Mouse (Mus musculus) urinary bladder, adult 2 months (tissue): ENCODE data around the gene Strada. TPM values are rescaled to one million over a fixed set of nuclear protein-coding genes. Genes with fewer than 3 reads are reported as not detected.
"Not testable (repeated sequence)": the region's sequence is repeated elsewhere in the genome, so short reads cannot be mapped to it uniquely, and the experiment has no call there.

Source experiments
- DNase-seq: peaks from one replicate; pipeline ENCODE4 v3.0.0; 2022; ENCODE audit warnings: low spot score
- polyA plus RNA-seq: library from polyadenylated mRNA; depleted of rRNA; stranded (reverse); fragments of >200 nt; gene quantifications from 2 replicates; pipeline ENCODE4 v1.2.3, GENCODE M21; 2012; rRNA removed

Strada gene
- polyA plus RNA-seq, 1 experiment, result 29.6 TPM

DNA sequence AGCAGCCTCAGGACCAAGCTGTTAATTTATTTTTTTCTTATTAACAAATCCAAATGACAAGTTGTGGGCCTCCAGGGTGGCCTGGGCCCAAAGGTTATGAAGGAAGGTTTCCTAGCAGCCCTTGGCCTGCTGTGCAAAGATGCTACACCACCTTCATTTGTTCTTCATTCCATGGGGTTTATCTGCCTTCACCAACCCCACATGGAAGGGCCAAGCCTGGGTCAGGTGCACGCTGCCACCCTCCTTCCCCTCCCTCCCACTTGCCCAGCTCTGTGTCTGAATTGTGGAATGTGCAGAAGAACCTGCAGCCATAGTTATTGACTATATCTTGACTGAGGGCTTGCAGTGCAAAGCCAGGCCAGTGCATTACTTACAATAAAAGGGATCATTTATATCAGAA lies 45.7 kb downstream of the Strada start:
- no peak for DNase-seq

DNA sequence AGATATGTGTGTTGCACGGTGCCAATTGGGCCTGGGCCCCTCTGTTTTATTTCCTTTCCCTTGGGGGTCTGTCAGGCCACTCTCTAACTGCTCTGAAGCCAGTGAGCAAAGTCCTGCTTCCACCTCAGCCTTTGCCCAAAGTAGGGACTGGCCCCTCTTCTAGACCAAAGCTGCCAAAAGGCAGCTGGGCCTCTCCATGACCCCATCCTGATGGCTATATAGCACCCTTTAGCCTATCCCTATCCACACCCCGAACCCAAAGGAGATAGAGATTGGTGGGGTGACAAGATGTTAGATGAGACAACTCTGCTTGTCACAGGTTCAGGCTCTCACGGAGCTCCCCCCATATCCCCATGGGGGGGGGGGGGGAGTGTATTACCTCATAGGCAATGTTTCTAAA lies 46.2 kb downstream of the Strada start:
- no peak for DNase-seq

DNA sequence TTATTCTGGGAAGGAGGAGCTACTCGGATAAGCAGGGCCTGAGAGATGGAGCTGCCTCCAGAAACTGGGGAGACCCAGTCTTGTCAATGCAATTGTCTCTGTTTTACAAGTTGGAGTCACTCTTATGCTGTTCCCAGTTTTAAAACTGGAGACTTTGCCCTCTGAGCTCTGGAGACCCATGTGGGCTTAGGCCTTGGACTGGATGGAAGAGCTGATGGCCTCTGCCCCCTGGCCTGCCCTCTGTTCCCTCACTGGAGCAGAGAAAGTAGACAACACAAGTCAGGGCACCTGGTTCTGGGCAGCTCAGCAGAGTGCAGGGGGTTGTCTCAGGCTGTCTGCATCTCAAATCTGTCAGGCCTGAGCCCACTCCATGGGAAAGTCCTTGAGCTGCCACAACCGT lies 47.2 kb downstream of the Strada start:
- DNase-seq, result no peak

DNA sequence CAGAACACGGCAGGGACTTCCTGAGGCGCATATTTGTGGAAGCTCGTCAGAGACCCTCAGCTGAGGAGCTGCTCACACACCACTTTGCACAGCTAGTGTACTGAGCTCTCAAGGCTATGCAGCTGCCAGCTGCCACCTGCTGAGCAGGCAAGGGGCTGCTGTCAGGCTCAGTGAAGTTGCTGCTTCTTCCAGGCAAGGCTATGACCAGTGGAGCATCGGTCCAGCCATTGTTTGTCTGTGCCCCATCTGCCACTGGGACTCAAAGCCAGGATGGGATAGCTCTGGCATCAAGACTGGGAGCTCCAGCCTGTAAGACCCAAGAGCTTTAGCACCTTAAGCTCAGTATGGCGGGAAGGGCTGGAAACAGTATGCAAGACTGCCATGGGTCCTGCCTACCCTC lies 47.9 kb downstream of the Strada start:
- DNase-seq, result no peak

DNA sequence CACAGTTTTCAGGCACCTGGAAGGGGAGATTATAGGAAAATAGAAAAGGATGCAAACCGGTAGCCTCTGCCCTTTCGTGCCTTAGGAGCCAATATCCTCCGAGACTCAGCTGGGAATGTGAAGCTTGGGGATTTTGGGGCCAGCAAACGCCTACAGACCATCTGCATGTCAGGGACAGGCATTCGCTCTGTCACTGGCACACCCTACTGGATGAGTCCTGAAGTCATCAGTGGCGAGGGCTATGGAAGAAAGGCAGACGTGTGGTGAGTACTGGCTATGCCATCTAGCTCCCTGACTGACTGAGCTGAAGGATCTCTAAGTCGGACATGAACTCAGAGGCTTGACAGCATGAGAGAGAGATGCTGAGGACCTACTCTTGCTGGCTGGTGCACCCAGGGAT lies 49.8 kb downstream of the Strada start:
- no peak for DNase-seq

DNA sequence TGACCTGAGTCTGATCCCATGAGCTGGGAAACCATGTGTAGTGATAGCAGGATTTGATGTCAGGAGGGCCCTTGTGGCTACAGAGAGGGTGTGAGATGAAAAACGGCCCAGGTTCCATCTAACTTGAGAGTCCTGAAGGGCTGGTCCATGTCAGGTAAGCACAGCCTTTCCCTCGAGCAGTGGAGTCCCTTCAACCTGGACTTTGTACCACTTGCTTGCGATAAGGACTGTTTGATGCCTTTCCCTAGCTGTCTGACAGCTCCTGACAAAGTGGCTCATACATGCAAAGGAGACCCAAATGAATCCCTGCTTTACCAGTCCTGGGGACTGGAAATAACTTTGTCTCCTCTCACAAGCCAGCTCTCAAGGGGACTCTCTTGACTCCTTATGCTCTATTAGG lies 50.7 kb downstream of the Strada start:
- no peak for DNase-seq

DNA sequence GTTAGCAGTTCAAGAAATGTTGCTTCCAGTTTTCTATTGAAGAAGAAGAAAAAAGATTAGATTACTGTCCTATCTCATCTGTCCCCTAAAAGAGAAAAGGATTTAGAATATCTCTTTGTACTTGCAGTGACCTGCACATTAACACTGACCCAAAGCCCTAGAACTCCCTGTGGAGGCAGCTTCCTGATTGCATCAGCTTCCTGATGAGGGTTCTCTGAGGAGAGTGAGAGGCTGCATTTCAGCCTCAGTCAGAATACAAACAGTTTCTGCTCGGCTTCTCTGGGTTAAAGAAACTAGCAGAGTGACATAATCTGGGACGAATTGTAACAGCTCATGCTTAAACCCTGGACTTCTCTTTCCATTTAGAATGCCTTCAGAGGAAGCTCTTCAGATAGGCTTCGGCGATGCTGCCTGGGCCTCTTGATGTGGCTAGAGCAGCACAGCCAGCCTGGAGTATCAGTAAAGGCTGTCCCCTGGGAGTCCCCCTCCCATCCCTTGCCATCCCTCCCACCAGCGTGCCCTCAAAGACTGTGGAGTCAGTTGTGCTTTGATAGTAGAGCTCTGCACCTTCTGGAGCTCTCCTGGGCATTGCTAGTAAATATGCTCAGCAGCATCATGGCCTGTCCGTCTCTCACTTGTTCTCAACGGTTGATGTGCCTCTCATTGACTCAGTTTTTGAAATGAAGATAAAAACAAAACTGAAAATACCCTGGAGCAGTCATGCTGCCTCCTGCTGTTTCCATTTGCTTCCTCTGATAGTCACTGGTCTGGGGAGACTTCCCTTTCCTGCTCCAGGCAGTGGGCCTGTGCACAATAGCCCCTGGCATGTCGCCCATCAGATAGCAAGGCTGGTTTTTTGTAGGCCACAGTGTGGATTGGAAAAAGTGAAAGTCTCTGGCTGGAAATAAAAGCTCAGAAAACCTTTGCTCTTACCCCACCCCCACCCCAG lies 67.1 kb downstream of the Strada start:
- peak; percentile 39 for DNase-seq

DNA sequence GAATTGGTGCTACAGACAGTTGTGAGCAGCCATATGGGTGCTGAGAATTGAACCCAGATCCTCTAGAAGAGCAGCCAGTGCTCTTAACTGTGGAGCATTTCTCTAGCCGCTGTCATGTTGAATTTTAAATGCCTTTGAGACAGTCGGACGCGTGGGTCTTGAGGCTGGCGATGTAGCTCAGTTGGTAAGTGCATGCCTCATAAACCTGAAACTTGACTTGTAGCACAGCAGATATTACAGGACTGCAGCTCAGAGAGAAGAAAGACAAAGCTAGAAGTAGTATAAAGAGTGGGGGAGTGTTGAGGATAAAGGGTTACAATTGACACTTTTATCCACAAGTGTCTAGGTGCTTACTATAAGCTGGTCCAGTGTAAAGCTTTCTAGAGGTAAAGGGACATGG lies 69.5 kb downstream of the Strada start:
- DNase-seq, result no peak

DNA sequence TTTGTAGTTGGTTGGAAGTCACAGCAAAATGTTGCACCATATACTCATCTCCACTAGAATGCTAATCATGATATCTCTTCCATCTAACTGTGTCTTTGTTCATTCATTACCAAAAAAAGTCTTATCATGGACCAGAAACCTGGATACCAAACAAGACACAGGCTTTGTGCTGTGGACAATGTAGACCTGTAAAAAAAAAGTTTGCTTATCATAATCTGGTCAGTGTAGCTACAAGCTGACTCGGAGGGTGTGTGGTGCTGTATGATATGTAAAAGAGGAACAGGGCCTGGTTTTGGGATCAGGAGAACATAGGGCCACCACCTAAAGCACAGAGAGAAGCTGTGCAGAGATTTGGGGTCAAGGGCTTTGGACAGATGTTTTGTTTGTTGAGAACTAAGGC lies 72.5 kb downstream of the Strada start:
- DNase-seq, result no peak

DNA sequence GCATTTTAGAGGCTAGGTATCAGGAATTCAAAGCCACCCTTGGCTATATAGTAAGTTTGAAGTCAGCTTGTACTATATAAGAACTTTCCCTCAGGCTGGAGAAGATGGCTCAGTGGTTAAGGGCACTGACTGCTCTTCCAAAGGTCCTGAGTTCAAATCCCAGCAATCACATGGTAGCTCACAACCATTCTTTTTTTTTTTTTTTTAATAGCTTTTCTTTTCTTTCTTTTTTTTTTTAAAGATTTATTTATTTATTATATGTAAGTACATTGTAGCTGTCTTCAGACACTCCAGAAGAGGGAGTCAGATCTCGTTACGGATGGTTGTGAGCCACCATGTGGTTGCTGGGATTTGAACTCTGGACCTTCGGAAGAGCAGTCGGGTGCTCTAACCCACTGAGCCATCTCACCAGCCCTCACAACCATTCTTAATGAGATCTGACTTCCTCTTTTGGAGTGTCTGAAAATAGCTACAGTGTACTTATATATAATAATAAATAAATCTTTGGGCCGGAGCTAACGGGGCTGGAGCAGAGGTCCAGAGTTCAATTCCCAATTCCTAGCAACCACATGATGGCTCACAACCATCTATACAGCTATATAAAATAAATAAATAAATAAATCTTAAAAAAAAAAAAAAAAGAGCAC lies 75.1 kb downstream of the Strada start:
- not testable (repeated sequence) for DNase-seq

DNA sequence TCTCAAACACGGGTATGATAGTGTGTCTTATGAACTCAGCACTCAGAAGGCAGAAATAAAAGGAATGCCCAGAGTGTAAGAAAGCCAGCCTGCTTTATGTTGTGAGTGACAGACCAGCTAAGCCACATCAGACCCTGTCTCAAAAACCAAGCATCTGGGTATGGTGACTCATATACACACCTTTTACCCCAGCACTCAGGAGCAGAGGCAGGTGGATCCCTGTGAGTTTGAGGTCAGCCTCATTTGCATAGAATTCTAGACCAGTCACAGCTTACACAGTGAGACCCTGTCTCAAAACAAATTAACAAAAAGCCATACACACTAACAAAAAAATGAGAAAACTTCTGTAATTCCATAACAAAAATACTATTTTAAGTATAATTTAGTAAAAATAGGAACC lies 76.1 kb downstream of the Strada start:
- no peak for DNase-seq

DNA sequence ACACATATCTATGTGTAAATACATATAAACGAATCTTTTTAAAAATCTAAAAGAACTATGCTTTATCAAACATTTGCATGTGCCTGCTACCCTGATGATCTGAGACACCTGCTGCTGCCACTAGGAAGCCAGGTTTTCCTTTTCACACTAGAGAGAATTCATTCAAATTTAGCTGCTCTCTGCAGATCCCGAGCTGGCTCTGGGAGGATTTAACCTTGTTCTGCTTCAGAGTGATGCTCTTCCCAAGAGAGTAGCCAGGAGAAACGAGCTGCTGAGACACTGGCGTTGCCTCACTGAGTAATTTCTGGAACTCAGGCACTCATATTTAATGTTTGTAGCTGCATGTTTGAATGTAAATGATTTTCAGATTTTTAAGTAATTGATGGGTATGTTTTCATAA lies 77.2 kb downstream of the Strada start:
- no peak for DNase-seq

DNA sequence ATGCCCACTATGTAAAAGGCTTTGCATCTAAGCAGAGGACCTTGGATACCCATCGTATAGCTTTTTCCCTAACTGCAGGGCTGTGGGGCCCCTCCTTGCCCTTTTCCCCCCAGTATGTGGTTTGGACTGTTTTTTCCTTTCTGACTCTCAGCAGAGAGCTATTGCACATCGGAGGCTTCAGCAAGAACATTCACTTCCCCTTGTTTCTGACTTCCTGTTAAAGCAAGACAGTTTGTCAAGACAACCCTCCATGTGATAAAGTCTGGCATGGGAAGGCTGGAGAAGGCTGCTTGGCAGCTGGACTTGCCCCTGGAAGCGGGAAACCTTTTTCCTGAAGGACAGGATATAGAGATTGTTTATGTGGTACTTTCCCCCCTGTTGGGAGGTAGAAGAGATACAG lies 79.2 kb downstream of the Strada start:
- no peak for DNase-seq

DNA sequence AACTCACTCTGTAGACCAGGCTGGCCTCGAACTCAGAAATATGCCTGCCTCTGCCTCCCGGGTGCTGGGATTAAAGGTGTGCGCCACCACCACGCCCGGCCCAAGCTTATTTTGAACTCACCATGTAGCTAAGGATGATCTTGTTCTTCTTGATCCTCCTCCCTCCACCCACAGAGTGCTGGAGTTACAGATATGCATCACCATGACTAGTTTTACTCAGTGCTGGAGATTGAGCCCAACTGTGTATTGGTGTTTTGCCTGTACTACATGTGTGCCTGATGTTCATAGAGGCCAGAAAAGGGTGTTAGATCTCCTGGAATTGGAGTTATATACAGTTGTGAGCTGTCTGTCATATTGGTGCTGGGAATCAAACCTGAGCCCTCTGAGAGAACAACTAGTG lies 79.7 kb downstream of the Strada start:
- no peak for DNase-seq

Other genes with a start within 250 kb of the Strada start
- 25.2 and 26.9 TPM in 2 replicates for gene Cyb561, start 248.8 kb downstream of the Strada start, polyA plus RNA-seq
- 13.6 and 16.5 TPM in 2 replicates for gene Ace, start 234.2 kb downstream of the Strada start, polyA plus RNA-seq
- gene Ace3, start 207.5 kb downstream of the Strada start, polyA plus RNA-seq, result not detected in 2 replicates
- 0.04 TPM in 2 replicates for gene Kcnh6, start 194.0 kb downstream of the Strada start, polyA plus RNA-seq
- gene Dcaf7, start 165.3 kb downstream of the Strada start, polyA plus RNA-seq, result 38.9 and 40.4 TPM in 2 replicates
- 11.3 and 13.1 TPM in 2 replicates for gene Taco1, start 136.1 kb downstream of the Strada start, polyA plus RNA-seq
- gene Map3k3, start 117.6 kb downstream of the Strada start, polyA plus RNA-seq, result 38.1 and 39.1 TPM in 2 replicates
- gene Gm10840, start 41.3 kb downstream of the Strada start, polyA plus RNA-seq, result not detected in 2 replicates
- 14.8 and 16.5 TPM in 2 replicates for gene Limd2, start 41.3 kb downstream of the Strada start, polyA plus RNA-seq
- 61.2 and 68.6 TPM in 2 replicates for gene Ccdc47, start 14.2 kb upstream of the Strada start, polyA plus RNA-seq
- 29.2 and 34.3 TPM in 2 replicates for gene Ddx42, start 14.8 kb upstream of the Strada start, polyA plus RNA-seq
- 26.7 and 27.0 TPM in 2 replicates for gene Ftsj3, start 53.9 kb upstream of the Strada start, polyA plus RNA-seq
- 152 and 156 TPM in 2 replicates for gene Psmc5, start 54.0 kb upstream of the Strada start, polyA plus RNA-seq
- gene Smarcd2, start 70.8 kb upstream of the Strada start, polyA plus RNA-seq, result 105 and 110 TPM in 2 replicates
- gene Tcam1, start 74.5 kb upstream of the Strada start, polyA plus RNA-seq, result 0.11 and 0.19 TPM in 2 replicates
- not detected in 2 replicates for gene Gh, start 99.7 kb upstream of the Strada start, polyA plus RNA-seq
- gene Cd79b, start 112.6 kb upstream of the Strada start, polyA plus RNA-seq, result 1.3 and 1.7 TPM in 2 replicates
- 0.10 and 0.19 TPM in 2 replicates for gene Scn4a, start 151.1 kb upstream of the Strada start, polyA plus RNA-seq
- gene Prr29, start 163.3 kb upstream of the Strada start, polyA plus RNA-seq, result 0.27 and 0.33 TPM in 2 replicates
- 13.2 and 16.3 TPM in 2 replicates for gene Icam2, start 185.9 kb upstream of the Strada start, polyA plus RNA-seq